Mouse (Mus musculus): ENCODE results near the gene Hpcal1. TPM values are rescaled to one million over a fixed set of nuclear protein-coding genes. Genes with fewer than 3 reads are reported as not detected.

Gene Hpcal1
- polyA plus RNA-seq, 1 experiment from 2014 or later = 145 TPM

DNA sequence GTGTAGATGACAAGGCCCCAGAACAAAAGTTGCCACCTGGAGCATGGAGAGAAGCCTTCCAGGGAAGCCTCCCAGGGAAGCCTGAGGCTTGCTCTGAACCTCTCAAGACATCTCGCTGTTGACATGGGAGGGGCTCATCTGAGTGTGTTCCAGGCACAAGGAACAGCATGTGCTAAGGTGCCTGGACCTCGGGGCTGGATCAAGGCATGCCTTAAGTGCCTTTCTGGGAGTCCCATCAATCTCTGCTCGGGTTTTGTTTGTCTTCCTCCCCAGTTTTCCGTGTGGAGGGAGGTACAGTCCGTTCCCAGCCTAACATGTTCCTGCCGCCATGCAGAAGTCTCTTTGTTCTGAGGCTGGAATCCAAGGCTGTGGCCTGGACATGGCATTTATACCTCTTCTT, 33.3 kb downstream of the Hpcal1 start:
- Histone ChIP-seq H3K9me3 (ENCODE audit: low read length) (no peaks in the 10 kb centered on the region), H3K4me3 (ENCODE audit: low read depth, low read length) (no peak overlapping the region), H3K4me1 (ENCODE audit: insufficient read depth, low read depth, low read length) (peaks cover 38% of the 10 kb centered on the region; the same call in 1 of the 2 replicates), H3K4me2 (replicated peaks; ENCODE audit: low read depth, low read length) (no peak overlapping the region), H3K36me3 (ENCODE audit: insufficient read depth, low read length) (no peaks in the 10 kb centered on the region), H3K9ac (replicated peaks; ENCODE audit: low read depth) (no peak overlapping the region), H3K27me3 (replicated peaks; ENCODE audit: insufficient read depth, low read length) (no peaks in the 10 kb centered on the region), H3K27ac (ENCODE audit: low read length) (peak overlapping the region; percentile 78)
- DNase-seq (ENCODE audit: low spot score) = peak; percentile 64
- ATAC-seq = peak; percentile 66
- TF ChIP-seq CTCF (IDR thresholded peaks at IDR 0.05) (no peak), EP300 (IDR thresholded peaks at IDR 0.05) (peak; percentile 97)
- 26% methylated on average over 6 of the region's 6 CpGs for WGBS

DNA sequence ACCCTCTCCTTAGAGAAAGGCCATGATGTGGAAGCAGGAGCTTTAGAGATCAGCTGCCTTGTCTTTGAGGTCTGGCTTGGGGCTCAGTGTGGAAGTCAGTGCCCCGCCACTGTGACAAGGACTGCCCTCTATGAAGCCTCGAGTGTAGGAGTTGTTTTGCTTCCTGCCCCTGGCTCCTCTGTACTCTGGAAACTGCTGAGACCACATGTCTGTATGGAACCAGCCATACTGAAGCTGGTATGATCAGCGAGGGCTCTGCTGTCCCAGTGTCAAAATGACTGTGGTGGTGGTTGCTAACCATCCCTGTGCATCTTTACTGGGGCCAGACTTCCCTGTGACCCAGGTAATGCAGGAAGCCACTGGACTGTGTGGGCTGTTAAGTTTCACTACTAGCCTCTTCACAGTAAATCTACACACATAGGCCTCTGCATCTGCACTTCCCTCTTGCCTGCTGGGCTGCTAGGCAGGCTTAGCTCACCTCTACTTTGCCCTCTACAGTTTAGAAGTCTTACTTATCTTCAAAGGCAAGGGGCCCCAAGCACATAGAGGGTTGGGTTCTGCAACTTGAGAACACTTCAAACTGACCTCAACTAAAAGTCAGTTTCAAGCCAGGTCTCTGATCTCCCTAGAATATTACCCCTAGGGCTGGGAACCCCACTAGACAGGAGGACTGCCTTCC, 33.9 kb downstream of the Hpcal1 start:
- TF ChIP-seq EP300 (IDR thresholded peaks at IDR 0.05) (0 out of 2 replicates have a peak, but pooled peaks have one; percentile 11), CTCF (IDR thresholded peaks at IDR 0.05) (no peak)
- 32% methylated on average over 3 of the region's 3 CpGs for WGBS
- peak overlapping the region; percentile 78 for H3K27ac ChIP-seq (ENCODE audit: low read length)
- peaks cover 38% of the 10 kb centered on the region; the same call in 1 of the 2 replicates for H3K4me1 ChIP-seq (ENCODE audit: insufficient read depth, low read depth, low read length)
- H3K4me2 ChIP-seq (replicated peaks; ENCODE audit: low read depth, low read length) = no peak overlapping the region
- ATAC-seq = peak; percentile 45
- H3K27me3 ChIP-seq (replicated peaks; ENCODE audit: insufficient read depth, low read length) = no peaks in the 10 kb centered on the region
- H3K9me3 ChIP-seq (ENCODE audit: low read length) = no peaks in the 10 kb centered on the region
- H3K4me3 ChIP-seq (ENCODE audit: low read depth, low read length) = no peak overlapping the region
- no peaks in the 10 kb centered on the region for H3K36me3 ChIP-seq (ENCODE audit: insufficient read depth, low read length)
- no peak overlapping the region for H3K9ac ChIP-seq (replicated peaks; ENCODE audit: low read depth)
- peak; percentile 62 for DNase-seq (ENCODE audit: low spot score)

DNA sequence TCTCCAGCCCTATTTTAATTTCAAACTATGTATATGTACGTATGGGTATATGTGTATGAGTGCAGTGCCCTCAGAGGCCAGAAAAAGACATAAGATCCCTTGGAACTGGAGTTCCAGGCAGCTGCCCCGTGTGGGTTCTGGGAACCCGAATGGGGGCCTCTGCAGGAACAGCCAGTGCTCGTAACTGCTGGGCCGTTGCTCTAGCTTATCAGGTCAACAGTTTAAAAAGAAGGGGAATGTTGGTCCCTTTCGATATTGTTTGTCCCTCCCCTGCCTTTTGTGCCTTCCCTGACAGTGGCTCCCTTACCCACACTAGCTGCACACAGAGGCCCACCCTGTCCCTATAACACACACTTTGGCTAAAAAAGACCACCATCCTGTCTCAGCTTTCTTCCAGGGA, 34.9 kb downstream of the Hpcal1 start:
- 62% methylated on average over 6 of the region's 6 CpGs for WGBS
- Histone ChIP-seq H3K4me3 (ENCODE audit: low read depth, low read length) (no peak overlapping the region), H3K27ac (ENCODE audit: low read length) (peak overlapping the region; percentile 85; the same call in 1 of the 2 replicates), H3K4me2 (replicated peaks; ENCODE audit: low read depth, low read length) (no peak overlapping the region), H3K4me1 (ENCODE audit: insufficient read depth, low read depth, low read length) (peaks cover 38% of the 10 kb centered on the region), H3K9me3 (ENCODE audit: low read length) (no peaks in the 10 kb centered on the region), H3K27me3 (replicated peaks; ENCODE audit: insufficient read depth, low read length) (no peaks in the 10 kb centered on the region), H3K36me3 (ENCODE audit: insufficient read depth, low read length) (no peaks in the 10 kb centered on the region), H3K9ac (replicated peaks; ENCODE audit: low read depth) (no peak overlapping the region)
- no peak for TF ChIP-seq CTCF (IDR thresholded peaks at IDR 0.05)
- TF ChIP-seq EP300 (IDR thresholded peaks at IDR 0.05) = no peak
- ATAC-seq (no peak), DNase-seq (ENCODE audit: low spot score) (no peak)

DNA sequence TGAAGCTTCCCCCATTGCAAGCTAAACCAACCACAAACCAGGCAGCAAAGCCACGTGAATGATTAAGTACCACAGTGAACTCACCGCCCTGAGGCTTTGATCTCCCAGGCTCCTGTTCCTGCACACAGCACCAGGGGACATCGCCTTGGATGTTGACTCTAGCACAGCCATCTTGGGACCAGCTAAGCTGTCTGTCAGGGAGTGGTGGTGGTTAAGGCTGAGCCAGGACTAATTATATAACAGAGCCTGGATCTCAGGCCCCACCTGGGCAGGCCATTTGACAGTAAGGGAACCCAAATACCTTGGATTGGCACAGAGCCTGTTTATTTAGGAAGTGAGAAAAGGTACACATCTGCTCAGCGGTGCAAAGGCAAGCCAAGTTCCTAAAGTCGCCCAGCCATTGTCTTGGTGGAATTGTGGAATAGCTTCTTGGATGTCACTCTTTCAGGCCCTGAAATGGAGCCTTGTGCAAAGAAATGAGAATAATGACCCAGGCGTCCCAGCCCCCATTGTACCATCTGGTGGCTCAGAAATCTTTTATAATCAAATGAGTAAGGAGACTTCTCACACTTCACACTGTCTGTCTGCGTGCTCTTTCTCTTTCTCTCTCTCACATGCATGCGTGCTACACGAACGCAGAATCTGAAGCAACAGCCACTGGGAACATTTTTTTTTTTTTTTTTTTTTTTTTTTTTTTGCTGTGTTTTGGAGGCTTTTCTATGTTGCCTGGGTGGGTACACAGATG, 36.1 kb downstream of the Hpcal1 start:
- WGBS = 52% methylated on average over 10 of the region's 10 CpGs
- H3K4me3 ChIP-seq (ENCODE audit: low read depth, low read length) = no peak overlapping the region
- H3K36me3 ChIP-seq (ENCODE audit: insufficient read depth, low read length) = no peaks in the 10 kb centered on the region
- no peak overlapping the region for H3K9ac ChIP-seq (replicated peaks; ENCODE audit: low read depth)
- no peak for TF ChIP-seq EP300 (IDR thresholded peaks at IDR 0.05)
- no peak for TF ChIP-seq CTCF (IDR thresholded peaks at IDR 0.05)
- H3K27ac ChIP-seq (ENCODE audit: low read length) = peak overlapping the region; percentile 85; the same call in 1 of the 2 replicates
- H3K4me2 ChIP-seq (replicated peaks; ENCODE audit: low read depth, low read length) = no peak overlapping the region
- no peak for ATAC-seq
- DNase-seq (ENCODE audit: low spot score) = no peak
- no peaks in the 10 kb centered on the region for H3K9me3 ChIP-seq (ENCODE audit: low read length)
- peaks cover 38% of the 10 kb centered on the region for H3K4me1 ChIP-seq (ENCODE audit: insufficient read depth, low read depth, low read length)
- H3K27me3 ChIP-seq (replicated peaks; ENCODE audit: insufficient read depth, low read length) = no peaks in the 10 kb centered on the region

DNA sequence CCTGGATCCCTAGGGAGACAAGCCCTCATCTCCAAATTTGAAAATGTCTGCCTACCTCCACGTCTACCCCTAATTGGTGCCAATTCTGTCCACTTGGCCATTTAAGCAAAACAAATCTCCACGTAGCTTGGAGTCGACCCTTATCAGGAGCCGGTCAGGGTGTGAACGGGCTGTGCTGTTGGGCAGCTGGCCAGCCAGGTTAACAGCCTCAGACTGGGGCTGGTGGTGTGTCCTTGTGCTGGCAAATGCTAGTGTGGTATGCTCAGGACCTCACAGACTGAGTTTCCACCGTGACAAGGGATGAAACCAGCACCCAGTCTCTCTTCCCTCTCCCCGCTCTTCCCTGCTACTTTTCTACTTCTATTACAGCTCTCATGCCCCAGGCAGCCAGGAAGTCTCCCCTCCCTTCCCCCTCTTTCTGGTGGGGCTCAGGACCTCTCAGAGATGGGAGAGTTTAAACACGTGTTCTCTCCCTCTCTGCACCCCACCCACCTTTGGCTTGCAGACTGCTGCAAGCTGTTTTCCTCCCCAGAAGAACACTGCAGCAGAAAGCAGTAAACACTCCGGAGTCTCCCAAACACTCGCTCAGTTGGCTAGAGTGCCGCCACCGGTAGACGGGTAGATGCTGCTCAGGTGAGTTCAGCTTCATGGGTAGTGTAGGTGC, 37.2 kb downstream of the Hpcal1 start:
- H3K4me2 ChIP-seq (replicated peaks; ENCODE audit: low read depth, low read length) = peak overlapping the region; percentile 11; the same call in 1 of the 2 replicates
- no peaks in the 10 kb centered on the region for H3K9me3 ChIP-seq (ENCODE audit: low read length)
- no peak; the same call in 1 of the 2 replicates for TF ChIP-seq EP300 (IDR thresholded peaks at IDR 0.05)
- TF ChIP-seq CTCF (IDR thresholded peaks at IDR 0.05) = 0 out of 2 replicates have a peak, but pooled peaks have one; percentile 1
- H3K4me3 ChIP-seq (ENCODE audit: low read depth, low read length) = no peak overlapping the region
- H3K36me3 ChIP-seq (ENCODE audit: insufficient read depth, low read length) = no peaks in the 10 kb centered on the region
- H3K4me1 ChIP-seq (ENCODE audit: insufficient read depth, low read depth, low read length) = peaks cover 35% of the 10 kb centered on the region
- H3K9ac ChIP-seq (replicated peaks; ENCODE audit: low read depth) = no peak overlapping the region
- H3K27me3 ChIP-seq (replicated peaks; ENCODE audit: insufficient read depth, low read length) = no peaks in the 10 kb centered on the region
- 24% methylated on average over 13 of the region's 13 CpGs for WGBS
- peak overlapping the region; percentile 85 for H3K27ac ChIP-seq (ENCODE audit: low read length)
- ATAC-seq = peak; percentile 69
- DNase-seq (ENCODE audit: low spot score) = peak; percentile 67

Data from lung, postnatal 0 days (tissue).